Mouse (Mus musculus): ENCODE measurements around the gene Prp2. TPM values are rescaled to one million over a fixed set of nuclear protein-coding genes. Genes with fewer than 3 reads are reported as not detected.
"Not testable (repeated sequence)": the region's sequence is repeated elsewhere in the genome, so short reads cannot be mapped to it uniquely, and the experiment has no call there.

The Prp2 gene
- not detected in 2 replicates for polyA plus RNA-seq (2016; fragmentation: Nextera tagmentation; extraction: Ambion mirVana)

DNA sequence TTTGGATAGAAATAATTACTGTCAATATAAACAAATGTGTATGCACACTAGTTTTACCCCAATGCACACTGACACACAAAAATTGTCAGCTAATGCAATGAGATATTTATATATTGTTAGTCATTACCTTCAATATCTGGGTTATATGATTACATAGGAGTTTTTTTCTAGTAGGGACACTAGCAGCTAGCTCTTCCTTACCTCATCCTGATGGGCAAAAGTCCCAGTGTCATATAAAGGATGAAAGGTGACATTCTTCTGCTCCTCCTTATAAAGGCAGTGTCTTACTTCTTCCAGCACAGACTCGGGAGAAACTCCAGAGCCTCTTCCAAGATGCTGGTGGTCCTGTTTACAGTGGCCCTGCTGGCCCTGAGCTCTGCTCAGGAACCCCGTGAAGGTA is at the start of gene Prp2:
Gene Prp2, plus strand, starts transcription at position 301 of the 400 bp plus-strand sequence.
- not testable (repeated sequence) for H3K9ac ChIP-seq (replicated peaks); H3K4me2 ChIP-seq; ATAC-seq (ENCODE audit: insufficient number of reproducible peaks, insufficient read depth, low FRiP score, low TSS enrichment, low read depth); H3K27ac ChIP-seq; H3K4me1 ChIP-seq (replicated peaks); H3K9me3 ChIP-seq; H3K27me3 ChIP-seq; H3K36me3 ChIP-seq; H3K4me3 ChIP-seq (replicated peaks)
- WGBS: 80% methylated on average over 2 of the region's 2 CpGs

DNA sequence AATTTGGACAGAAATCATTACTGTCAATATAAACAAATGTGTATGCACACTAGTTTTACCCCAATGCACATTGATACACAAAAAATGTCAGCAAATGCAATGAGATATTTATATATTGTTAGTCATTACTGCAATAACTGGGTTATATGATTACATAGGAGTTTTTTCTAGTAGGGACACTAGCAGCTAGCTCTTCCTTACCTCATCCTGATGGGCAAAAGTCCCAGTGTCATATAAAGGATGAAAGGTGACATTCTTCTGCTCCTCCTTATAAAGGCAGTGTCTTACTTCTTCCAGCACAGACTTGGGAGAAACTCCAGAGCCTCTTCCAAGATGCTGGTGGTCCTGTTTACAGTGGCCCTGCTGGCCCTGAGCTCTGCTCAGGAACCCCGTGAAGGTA is 26.2 kb upstream of the Prp2 start, which contains the start of gene Prh1:
Gene Prh1, plus strand, starts transcription at position 301 of the 400 bp plus-strand sequence.
- WGBS: 86% methylated on average over 1 of the region's 1 CpGs

DNA sequence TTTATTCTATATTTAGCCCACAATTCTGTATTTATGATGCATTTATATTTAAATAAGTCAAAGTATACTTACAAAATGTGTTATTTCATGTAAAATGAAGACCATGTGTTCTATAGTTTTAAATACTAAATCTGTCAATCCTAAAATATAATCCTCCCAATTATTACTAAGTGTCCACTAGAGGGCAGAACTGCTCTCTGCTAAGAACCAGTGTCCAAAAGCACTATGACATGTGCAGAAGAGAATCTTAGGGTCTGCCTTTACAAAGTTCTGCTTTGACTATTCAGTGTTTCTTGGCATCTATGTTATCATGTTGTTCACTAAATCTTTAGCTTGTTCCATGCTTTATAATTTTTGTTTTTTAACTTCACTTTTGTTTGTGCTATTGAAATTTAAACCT is 53.7 kb downstream of the Prp2 start:
- Histone ChIP-seq H3K4me3 (replicated peaks) (no peak overlapping the region), H3K9me3 (0 out of 2 replicates have a peak, but pooled peaks cover 8% of the 10 kb centered on the region), H3K27ac (no peak overlapping the region), H3K36me3 (no peaks in the 10 kb centered on the region), H3K9ac (replicated peaks) (no peak overlapping the region), H3K27me3 (no peaks in the 10 kb centered on the region), H3K4me1 (replicated peaks) (no peaks in the 10 kb centered on the region), H3K4me2 (no peak overlapping the region)
- ATAC-seq (ENCODE audit: insufficient number of reproducible peaks, insufficient read depth, low FRiP score, low TSS enrichment, low read depth): no peak

More for the DNA sequence above, 26.2 kb upstream of the Prp2 start, which contains the start of gene Prh1:
- H3K9me3 ChIP-seq; H3K9ac ChIP-seq (replicated peaks); H3K4me2 ChIP-seq; H3K27me3 ChIP-seq; H3K4me1 ChIP-seq (replicated peaks); H3K27ac ChIP-seq; H3K4me3 ChIP-seq (replicated peaks); H3K36me3 ChIP-seq; ATAC-seq (ENCODE audit: insufficient number of reproducible peaks, insufficient read depth, low FRiP score, low TSS enrichment, low read depth): not testable (repeated sequence)

Other genes starting within 250 kb of the Prp2 start
- not detected in 2 replicates for gene Gm8882, start 231.8 kb upstream of the Prp2 start, polyA plus RNA-seq (2016; fragmentation: Nextera tagmentation; extraction: Ambion mirVana)
- gene Prh1, start 26.1 kb upstream of the Prp2 start, polyA plus RNA-seq (2016; fragmentation: Nextera tagmentation; extraction: Ambion mirVana): not detected in 2 replicates
- not detected in 2 replicates for gene A630073D07Rik, start 55.6 kb downstream of the Prp2 start, polyA plus RNA-seq (2016; fragmentation: Nextera tagmentation; extraction: Ambion mirVana)
- gene Tas2r120, start 61.0 kb downstream of the Prp2 start, polyA plus RNA-seq (2016; fragmentation: Nextera tagmentation; extraction: Ambion mirVana): not detected in 2 replicates
- not detected in 2 replicates for gene Tas2r121, start 105.1 kb downstream of the Prp2 start, polyA plus RNA-seq (2016; fragmentation: Nextera tagmentation; extraction: Ambion mirVana)
- not detected in 2 replicates for gene Tas2r122, start 116.0 kb downstream of the Prp2 start, polyA plus RNA-seq (2016; fragmentation: Nextera tagmentation; extraction: Ambion mirVana)
- gene Tas2r115, start 142.1 kb downstream of the Prp2 start, polyA plus RNA-seq (2016; fragmentation: Nextera tagmentation; extraction: Ambion mirVana): not detected in 2 replicates
- gene Tas2r124, start 158.8 kb downstream of the Prp2 start, polyA plus RNA-seq (2016; fragmentation: Nextera tagmentation; extraction: Ambion mirVana): not detected in 2 replicates
- gene Tas2r102, start 166.2 kb downstream of the Prp2 start, polyA plus RNA-seq (2016; fragmentation: Nextera tagmentation; extraction: Ambion mirVana): not detected in 2 replicates
- gene Tas2r136, start 182.2 kb downstream of the Prp2 start, polyA plus RNA-seq (2016; fragmentation: Nextera tagmentation; extraction: Ambion mirVana): not detected in 2 replicates
- not detected in 2 replicates for gene Tas2r117, start 206.9 kb downstream of the Prp2 start, polyA plus RNA-seq (2016; fragmentation: Nextera tagmentation; extraction: Ambion mirVana)

All from limb, embryonic 12.5 days (tissue).